Mouse (Mus musculus): ENCODE data around the gene Ezr.

- TF ChIP-seq POLR2A (IDR thresholded peaks at IDR 0.05; ENCODE audit: low read depth, low read length) (no peak), CTCF (conservative IDR thresholded peaks at IDR 0.05; ENCODE audit: insufficient read depth, insufficient read length, low read depth, low read length) (no peak)
Measured at GRCm38 (mm10) chr17:6807827-6808520, 25.4 kb upstream of the Ezr start.
